Mouse (Mus musculus) fat pad, adult 2 months (tissue): ENCODE results near the gene Hnrnpc.

Source experiments
- DNase-seq: peaks from one replicate; pipeline ENCODE4 v3.0.0-alpha.2; 2011; ENCODE audit warnings: low read depth, low spot score; ENCODE audit errors: extremely low read depth

Hnrnpc gene

GRCm38 (mm10) chr14:52035926-52036325 lies 67.9 kb downstream of the Hnrnpc start:
- no peak for DNase-seq

DNA sequence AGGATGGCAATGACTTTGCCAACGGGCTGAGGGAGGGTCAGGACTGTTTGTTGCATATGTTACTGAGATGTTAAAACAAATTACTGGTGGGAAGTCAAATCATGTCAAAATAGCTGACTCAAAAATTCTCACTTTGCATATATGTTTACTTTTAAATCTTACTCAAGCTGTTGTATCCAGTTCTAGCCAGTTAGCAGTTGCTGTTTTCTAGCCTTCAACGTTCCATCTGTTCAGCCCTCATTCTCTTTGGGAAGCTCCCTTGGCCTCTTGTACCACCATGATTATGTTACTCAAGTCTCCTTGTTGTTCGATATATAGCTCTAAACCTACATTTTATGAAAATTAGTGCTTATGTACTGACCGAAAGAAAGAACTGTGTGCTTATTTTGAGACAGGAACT lies 77.5 kb downstream of the Hnrnpc start:
- DNase-seq, result no peak

DNA sequence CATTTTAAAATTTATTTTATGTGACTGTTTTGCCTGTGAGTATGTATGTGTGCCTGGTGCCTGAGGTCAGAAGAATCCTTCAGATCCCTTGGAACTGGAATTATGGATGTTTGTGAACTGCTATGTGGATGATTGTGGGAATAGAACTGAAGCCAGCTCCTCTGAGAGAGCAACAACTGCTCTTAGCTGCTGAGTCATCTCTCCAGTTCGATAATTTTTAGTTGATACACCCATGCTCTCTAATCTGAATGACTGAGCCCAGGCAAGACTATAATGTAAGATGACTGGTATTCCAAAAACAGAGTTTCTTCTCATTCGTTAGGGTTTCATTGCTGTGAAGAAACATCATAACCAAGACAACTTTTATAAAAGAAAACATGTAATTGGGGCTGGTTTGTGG lies 79.7 kb downstream of the Hnrnpc start:
- DNase-seq, result no peak
